Mouse (Mus musculus): Measurements from ENCODE around the gene Cacng7.
"Not testable (repeated sequence)": the region's sequence is repeated elsewhere in the genome, so short reads cannot be mapped to it uniquely, and the experiment has no call there.

The Cacng7 gene

GRCm38 (mm10) chr7:3332619-3333521 lies at the start of gene Cacng7:
Gene Cacng7, plus strand, starts transcription at chr7:3332955.
- no peak for DNase-seq

- DNase-seq: no peak
Observed at GRCm38 (mm10) chr7:3283081-3283875, 49.5 kb upstream of the Cacng7 start.

GRCm38 (mm10) chr7:3284604-3285003 lies 48.2 kb upstream of the Cacng7 start:
- no peak for DNase-seq

- DNase-seq: no peak
Observed at GRCm38 (mm10) chr7:3286036-3286435, 46.7 kb upstream of the Cacng7 start.

DNA sequence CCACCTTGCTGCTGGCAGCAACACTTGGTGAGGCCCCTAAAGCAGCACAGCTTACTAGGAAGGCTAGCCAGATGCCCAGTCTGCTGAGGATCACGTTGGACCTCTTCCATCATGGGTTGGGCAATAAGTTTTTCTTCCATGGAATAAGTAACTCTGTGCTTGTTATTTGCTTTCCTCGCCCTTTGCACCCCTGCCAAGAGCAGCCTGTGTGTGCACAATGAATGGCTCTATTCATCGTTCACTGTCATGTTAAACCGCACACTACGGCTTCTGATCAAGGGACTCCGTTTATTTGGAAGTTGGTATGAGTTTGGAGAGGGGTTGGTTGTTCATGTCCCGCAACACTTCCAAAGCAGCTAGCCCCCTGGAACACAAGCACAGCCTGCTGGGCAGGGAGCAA lies 45.6 kb upstream of the Cacng7 start:
- DNase-seq: no peak

- peak; percentile 63 for DNase-seq
Observed at GRCm38 (mm10) chr7:3288976-3289970, 43.5 kb upstream of the Cacng7 start, which contains the start of the genes Myadm and Prkcg. Gene Myadm, plus strand, starts transcription at chr7:3289080. Gene Prkcg, plus strand, starts transcription at chr7:3289179.

DNA sequence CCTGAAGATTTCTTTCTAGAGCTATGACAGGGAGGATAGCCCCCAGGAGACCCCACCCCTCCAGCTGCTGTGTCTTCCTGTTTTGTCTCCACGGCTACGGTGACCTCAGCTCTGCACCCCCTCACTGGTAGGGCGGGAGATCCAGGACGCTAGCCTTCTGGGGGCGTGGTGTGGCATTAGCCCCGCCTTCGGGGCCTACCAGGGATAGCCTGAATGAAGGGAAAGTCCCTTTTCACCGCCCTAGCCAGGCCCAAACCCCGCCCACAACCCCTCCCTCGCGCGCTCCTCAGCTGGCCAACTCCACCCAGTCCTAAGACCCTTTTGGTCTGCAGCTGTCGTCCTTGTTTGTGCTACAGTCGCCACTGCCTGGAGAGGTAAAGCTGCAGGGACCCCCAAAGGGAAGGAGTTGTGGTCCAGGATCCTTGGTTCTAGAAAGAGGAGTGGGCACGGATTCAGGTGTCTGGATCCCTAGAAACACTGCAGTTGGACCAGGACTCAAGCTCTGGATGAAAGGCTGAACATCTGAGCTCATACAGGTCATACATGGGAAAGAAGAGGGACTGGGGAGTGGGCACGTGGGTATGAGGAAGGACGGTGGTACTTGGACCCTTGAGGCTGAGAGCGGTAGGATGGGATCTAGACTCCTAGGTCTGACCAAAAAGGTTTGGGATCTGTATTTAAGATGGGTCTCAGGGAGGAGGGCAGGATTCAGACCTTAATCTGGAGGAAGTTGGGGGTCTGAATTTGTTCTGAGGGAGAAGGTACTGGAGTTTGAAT lies 42.3 kb upstream of the Cacng7 start:
- DNase-seq: peak; percentile 95

DNA sequence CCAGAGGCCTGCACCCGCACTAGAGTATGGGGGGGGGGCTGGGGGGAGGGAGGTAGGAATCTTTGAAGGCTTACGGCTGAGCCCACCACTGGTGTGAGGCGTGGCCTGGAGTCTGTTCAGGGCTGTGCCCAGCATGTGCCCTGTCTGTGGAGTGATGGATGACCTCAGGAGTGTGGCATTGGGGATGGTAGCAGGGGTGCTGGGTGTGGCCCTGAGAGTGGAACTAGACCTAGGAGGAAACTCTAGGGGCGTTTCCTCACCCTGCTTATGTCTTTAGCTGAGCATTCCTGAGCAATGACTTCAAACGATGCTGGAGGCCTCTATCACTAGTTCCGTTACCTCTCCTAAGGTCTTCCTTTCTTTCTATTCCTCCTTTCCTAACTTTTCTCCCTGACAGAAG lies 41.6 kb upstream of the Cacng7 start:
- DNase-seq: no peak

GRCm38 (mm10) chr7:3291764-3292163 lies 41.0 kb upstream of the Cacng7 start:
- DNase-seq: no peak

- DNase-seq: not testable (repeated sequence)
Observed at GRCm38 (mm10) chr7:3292271-3292670, 40.5 kb upstream of the Cacng7 start.

GRCm38 (mm10) chr7:3292791-3293190 lies 40.0 kb upstream of the Cacng7 start:
- peak; percentile 93 for DNase-seq

- DNase-seq: no peak
Observed at GRCm38 (mm10) chr7:3294794-3295193, 38.0 kb upstream of the Cacng7 start.

DNA sequence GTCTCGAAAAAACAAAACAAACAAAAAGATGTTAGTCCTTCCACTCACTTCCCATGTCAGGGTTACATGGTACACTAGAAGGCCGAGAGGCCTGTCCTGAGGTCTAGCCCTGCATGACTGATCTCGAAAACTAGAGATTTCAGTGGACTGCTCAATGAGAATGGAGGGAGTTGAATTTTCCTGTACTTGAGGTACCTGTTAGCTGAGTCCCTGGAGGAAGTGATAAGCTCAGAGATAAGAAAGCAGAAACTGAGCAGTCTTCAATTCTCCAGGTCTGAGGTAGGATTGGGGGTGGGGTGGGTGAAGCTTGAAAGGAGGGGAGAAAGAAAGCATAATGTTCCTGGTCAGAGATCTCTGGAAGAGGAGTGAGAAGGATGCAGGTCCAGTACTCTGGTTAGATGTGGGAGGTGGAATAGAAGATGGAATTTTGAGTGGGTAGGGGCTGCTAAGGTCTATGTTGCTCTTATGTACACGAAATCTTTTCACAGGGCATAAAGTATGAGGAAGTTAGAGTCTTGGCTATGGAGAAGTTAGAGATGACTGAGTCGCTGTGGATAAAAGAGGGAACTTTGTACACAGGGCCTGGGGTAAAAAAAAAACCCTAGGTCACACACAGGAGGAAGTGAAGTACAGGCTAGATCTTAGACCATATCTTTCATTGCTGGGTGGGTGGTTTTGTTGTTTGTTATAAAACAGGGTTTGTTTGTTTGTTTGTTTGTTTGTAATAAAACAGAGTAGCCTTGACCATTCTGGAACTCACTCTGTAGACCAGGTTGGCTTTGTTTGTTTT lies 37.2 kb upstream of the Cacng7 start:
- DNase-seq: no peak

- DNase-seq: no peak
Observed at GRCm38 (mm10) chr7:3296711-3297110, 36.0 kb upstream of the Cacng7 start.

DNA sequence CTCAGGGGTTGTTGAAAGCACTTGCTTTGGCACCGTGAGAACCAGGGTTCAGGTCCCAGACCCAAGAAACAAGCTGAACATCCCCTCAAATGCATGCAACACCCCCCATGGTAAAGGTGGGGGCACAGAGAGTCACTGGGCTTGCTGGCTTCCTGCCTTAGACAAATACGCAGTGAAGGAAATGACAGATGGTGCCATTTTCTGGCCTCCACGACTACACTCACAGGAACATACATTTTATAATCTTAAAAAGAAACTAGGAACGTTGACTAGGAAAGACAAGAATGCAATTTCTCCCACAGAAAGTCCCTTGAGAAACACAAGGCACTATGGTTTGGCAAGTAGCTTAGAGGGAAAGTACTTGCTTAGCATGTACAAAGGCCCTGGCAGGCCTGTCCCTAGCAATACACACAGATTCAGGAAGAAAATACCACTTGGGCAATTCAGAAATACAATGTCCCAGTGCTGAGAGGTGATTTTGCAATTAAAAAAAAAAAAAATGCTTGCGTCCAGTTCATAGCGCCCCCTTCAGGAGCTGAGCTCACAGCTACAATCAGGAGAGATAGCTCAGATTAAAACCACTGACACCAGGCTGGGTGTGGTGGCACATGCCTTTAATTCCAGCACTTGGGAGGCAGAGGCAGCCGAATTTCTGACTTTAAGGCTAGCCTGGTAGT lies 32.7 kb upstream of the Cacng7 start:
- no peak for DNase-seq

DNA sequence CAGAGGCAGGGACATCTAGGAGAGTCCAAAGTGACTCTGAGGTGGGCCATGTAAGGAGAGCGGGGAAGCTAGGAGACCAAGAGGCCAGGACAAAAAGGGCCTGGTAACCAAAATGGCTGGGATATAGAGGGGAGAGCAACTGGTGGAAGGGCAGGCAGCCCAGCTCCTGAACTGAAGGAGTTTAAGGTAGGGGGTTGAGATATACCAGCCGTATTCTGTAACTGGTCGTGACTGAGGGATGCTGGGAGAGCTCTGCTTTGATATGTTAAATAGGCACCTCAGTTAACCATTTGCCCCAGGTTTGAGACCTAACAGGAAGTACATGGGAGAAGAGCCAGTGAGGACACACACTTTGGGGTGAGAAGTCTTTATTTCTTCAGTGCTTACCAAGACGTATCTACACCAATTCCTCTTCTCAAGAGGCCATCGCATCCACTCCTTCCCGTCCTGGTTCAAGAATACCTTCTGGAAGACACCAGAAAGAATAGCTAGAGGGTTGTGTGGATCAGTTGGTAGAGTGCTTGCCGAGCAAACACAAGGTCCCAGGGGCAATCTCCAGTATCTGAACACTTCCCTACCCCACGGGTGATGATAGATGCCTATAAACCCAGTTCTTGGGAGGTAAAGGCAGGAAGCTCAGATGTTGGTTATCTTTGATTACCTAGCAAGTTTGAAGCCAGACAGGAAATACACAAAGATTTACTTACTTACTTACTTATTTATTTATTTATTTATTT lies 31.7 kb upstream of the Cacng7 start:
- no peak for DNase-seq

DNA sequence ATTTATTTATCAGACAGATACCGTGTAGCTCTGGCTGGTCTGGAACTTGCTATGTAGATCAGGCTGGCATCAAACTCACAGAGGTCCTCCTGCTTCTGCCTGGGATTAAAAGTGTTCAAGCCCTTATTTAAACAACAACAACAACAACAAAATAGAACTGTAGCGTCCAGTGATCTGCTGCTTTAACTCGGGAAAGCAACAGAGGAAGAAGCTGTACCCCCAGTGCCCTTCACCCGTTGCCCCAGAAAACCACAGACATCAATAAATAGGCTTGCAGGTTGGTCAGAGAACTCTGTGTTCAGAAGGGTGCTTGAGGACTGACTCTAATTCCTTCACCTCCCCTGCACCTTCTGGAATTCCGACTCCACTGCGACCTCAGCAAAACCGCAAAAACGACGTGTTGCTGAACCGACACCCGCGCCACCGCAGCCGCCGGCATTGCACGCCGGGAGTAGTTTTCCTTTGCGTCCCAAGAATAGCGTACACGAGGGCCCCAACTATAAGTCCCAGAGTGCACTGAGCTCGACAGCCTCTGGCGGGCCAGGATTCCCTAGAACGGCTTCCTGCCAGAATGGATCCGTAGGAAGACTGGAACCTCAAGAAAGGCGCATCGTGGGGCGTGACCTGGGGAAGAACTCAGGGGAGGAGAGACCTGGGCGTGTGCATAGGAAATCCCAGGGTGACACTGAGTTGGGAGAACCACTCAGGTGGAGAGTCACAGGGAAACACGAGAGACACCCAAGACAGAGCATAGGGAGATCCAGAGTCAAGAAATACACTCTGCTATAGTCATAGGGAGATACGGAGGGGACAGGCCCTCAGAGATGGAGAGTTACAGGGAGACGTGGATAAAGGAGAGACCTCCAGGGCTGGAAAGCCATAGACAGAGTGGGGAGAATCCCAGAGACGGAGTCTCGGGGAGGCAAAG lies 30.9 kb upstream of the Cacng7 start:
- no peak for DNase-seq

DNA sequence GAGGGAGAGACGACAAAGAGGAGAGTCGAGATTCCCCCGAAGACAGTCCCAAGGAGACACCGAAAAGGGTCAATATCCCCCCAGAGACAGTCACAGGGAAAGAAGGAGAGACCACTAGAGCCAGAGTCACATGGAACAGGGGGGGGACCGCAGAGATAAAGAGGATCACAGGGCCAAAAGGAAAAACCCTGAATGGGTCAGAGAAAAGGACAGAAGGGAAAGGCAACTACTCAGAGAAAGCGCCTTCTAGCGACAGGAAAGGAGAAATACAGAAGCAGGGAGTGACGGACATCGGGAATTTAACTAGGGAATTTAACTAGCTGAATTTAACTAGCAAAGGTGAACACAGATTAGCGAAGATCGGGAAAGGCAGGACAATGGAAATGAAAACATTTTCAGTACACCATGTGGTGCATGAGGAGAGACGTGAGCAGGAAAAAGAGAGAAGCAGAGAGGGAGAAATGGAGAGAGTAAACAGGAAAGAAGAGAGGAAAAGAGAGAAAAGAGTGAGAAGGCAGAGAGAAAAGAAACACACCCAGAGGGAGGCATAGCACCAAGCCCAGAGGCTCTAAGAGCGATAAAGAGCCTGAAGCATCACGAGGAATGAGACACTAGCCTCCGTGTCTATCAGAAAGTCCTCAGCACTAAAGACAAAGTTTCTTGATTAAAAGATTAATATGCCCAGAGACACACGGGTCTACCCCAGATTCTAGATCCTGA lies 30.0 kb upstream of the Cacng7 start:
- no peak for DNase-seq

Measured in kidney, adult 9 months (tissue).